Mouse (Mus musculus) heart, postnatal 0 days (tissue): ENCODE data around the gene Hoxb2. TPM values are rescaled to one million over a fixed set of nuclear protein-coding genes. Genes with fewer than 3 reads are reported as not detected.
A peak's percentile ranks its signal among the peaks of the same experiment; 100 is the strongest.

Experiments used
- ATAC-seq: fragments of 200-750 bp; cut with Nextera tagmentation; 2 replicates; pipeline ENCODE4 v1.8.0; 2017; ENCODE audit warnings: low read depth, moderate number of reproducible peaks, moderate library complexity; ENCODE audit not compliant: insufficient read depth
- DNase-seq: peaks from one replicate; pipeline ENCODE4 v3.0.0-alpha.2; 2016; ENCODE audit warnings: low spot score
- H3K27ac ChIP-seq: fragments of 300-500 bp; sonication (generic); 2 replicates; pipeline ENCODE4 v1.5.1; 2014; ENCODE audit warnings: low read depth, mild to moderate bottlenecking
- H3K27me3 ChIP-seq: fragments of 300-500 bp; sonication (generic); 2 replicates; pipeline ENCODE4 v1.6.1; 2014; ENCODE audit warnings: low read length, mixed read lengths; ENCODE audit not compliant: control insufficient read depth, insufficient read depth
- H3K36me3 ChIP-seq: fragments of 300-500 bp; sonication (generic); replicated peaks from 2 replicates; pipeline ENCODE4 v1.6.1; 2014; ENCODE audit warnings: low read length, mixed read lengths; ENCODE audit not compliant: control insufficient read depth, insufficient read depth
- H3K4me1 ChIP-seq: fragments of 300-500 bp; sonication (generic); 2 replicates; pipeline ENCODE4 v1.6.1; 2014; ENCODE audit warnings: antibody characterized with exemption; ENCODE audit not compliant: control insufficient read depth, insufficient read depth
- H3K4me2 ChIP-seq: fragments of 300-500 bp; sonication (generic); 2 replicates; pipeline ENCODE4 v1.6.1; 2014; ENCODE audit warnings: low read depth, mild to moderate bottlenecking, low read length, moderate library complexity
- H3K4me3 ChIP-seq: fragments of 300-500 bp; sonication (generic); 2 replicates; pipeline ENCODE4 v1.5.1; 2014; ENCODE audit warnings: low read depth, low read length
- H3K9ac ChIP-seq: fragments of 300-500 bp; sonication (generic); replicated peaks from 2 replicates; pipeline ENCODE4 v1.6.1; 2014; ENCODE audit warnings: low read depth, low read length, mixed read lengths
- H3K9me3 ChIP-seq: fragments of 300-500 bp; sonication (generic); replicated peaks from 2 replicates; pipeline ENCODE4 v1.6.1; 2016; ENCODE audit warnings: low read length; ENCODE audit not compliant: control insufficient read depth
- CTCF ChIP-seq: IDR thresholded peaks from 2 replicates; pipeline ENCODE4 v1.5.1; 2016; ENCODE audit warnings: antibody characterized with exemption, control low read depth, low read depth
- EP300 ChIP-seq: IDR thresholded peaks from 2 replicates; pipeline ENCODE4 v1.6.1; 2016; ENCODE audit warnings: antibody characterized with exemption, low read depth
- WGBS: fragments of 180-500 bp; shearing (Covaris S2); extraction: QIAGEN DNeasy Blood & Tissue Kit; methylation state at CpG from one replicate; pipeline ENCODE4 v1.1.7; 2014; 5-methylcytosine and 5-hydroxymethylcytosine counted together
- polyA plus RNA-seq: library from polyadenylated mRNA; unstranded; fragments of >200 nt; fragmentation: Nextera tagmentation; extraction: Ambion mirVana; gene quantifications from 2 replicates; pipeline ENCODE4 v1.2.1, GENCODE M21; 2015
- total RNA-seq: library from RNA; depleted of rRNA; stranded (reverse); fragments of >200 nt; gene quantifications from 2 replicates; pipeline ENCODE4 v1.2.3, GENCODE M21; 2014; ENCODE audit warnings: low replicate concordance

The Hoxb2 gene
- total and polyA plus RNA-seq, 2 experiments from 2014 or later, result 0.97 to 3.2 TPM

DNA sequence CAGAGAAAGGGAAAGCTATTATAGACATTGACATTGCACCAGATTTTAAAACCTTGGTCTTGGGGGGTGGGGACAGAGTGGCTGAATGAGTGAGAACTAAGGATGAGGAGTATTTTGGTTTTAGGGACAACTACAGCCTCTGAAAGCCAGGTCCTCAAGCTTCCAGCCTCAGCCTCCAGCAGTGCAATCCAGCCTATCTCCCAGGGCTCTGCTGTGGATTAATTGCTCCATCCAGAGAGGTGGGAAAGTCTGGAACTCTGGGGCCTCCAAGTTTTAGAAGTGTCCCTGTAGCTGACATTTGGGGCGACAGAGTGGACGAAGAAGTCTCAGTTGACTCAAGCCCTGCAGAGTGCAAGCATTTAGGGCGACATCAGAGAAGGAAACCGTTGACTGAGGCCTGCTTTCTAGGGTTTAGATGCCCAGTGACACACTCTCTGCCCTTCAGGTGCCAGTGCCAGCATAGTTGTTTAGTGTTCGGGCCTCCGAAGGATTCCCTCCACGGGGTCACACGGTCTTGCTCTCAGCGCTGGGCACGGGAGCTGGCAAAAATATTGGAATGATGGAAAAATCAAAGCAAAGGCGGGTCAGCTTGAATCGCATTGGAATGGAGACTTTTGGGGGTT is 36.4 kb upstream of the Hoxb2 start:
- H3K4me1 ChIP-seq, result no peaks in the 10 kb centered on the region
- no peak overlapping the region for H3K4me3 ChIP-seq
- H3K9ac ChIP-seq, result no peak overlapping the region
- peak overlapping the region; percentile 41 for H3K4me2 ChIP-seq
- peaks cover 100% of the 10 kb centered on the region for H3K27me3 ChIP-seq
- no peak overlapping the region for H3K27ac ChIP-seq
- ATAC-seq, result no peak
- H3K9me3 ChIP-seq, result no peaks in the 10 kb centered on the region
- no peak for DNase-seq
- 19% methylated on average over 12 of the region's 12 CpGs for WGBS
- no peak for TF ChIP-seq EP300
- no peak for TF ChIP-seq CTCF
- no peaks in the 10 kb centered on the region for H3K36me3 ChIP-seq

DNA sequence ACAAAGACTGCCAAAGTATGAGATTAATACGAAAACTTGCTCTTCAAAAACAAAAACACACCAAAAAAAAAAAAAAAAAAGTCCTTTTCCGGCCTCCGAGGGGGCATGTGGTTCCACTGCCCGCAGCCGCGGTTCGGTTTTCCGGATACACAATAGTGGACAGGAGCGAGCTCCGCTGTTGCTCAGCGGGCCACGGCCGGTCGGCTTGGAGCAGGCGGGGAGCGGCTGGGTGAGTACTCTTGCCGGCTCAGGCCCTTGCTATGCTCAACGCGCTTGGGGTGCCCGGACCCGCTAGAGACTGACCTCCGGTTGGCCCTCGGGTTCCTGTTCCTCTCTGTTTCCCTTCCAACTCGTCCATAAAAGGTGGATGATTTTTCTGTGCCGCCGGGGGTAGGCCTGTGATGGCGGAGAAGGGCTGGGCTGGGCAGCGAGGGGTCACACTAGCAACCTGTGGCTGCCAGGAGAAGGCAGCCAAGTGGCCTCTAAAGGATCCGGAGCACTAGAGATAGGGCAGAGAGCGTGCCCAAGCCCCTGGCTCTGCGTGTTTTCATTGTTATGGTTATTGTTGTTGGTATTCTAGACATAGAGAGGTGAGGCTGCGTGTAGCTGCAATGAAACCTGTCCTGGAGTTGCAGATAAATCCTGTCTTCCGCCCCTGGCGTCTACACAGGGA is 35.5 kb upstream of the Hoxb2 start:
- H3K27me3 ChIP-seq, result peaks cover 100% of the 10 kb centered on the region
- TF ChIP-seq CTCF (no peak), EP300 (no peak)
- no peak overlapping the region for H3K9ac ChIP-seq
- H3K4me3 ChIP-seq, result peak overlapping the region; percentile 12
- no peaks in the 10 kb centered on the region for H3K9me3 ChIP-seq
- WGBS, result 4% methylated on average over 34 of the region's 34 CpGs
- ATAC-seq (no peak), DNase-seq (no peak)
- H3K4me2 ChIP-seq, result peak overlapping the region; percentile 41
- H3K36me3 ChIP-seq, result no peaks in the 10 kb centered on the region
- H3K4me1 ChIP-seq, result no peaks in the 10 kb centered on the region
- no peak overlapping the region for H3K27ac ChIP-seq

DNA sequence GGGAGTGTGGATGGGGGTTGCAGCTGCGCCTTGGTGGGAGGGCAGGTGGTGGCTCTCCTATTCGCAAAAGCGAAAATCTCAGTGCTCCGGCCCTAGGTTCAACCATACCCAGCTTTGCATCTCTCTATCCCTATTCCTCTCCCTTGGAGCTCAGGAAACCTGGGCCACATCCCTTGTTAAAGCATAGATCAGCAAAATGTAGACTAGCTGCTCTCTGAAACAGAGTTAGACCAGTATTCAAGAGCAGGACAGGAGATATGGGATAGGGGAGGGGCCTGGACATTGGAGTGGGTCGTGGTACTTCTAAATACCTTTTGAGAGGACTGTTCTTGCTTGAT is 35.0 kb upstream of the Hoxb2 start:
- Histone ChIP-seq H3K9me3 (no peaks in the 10 kb centered on the region), H3K27me3 (peaks cover 100% of the 10 kb centered on the region), H3K27ac (no peak overlapping the region), H3K4me3 (peak overlapping the region; percentile 12), H3K4me2 (peak overlapping the region; percentile 41), H3K9ac (no peak overlapping the region), H3K36me3 (no peaks in the 10 kb centered on the region), H3K4me1 (no peaks in the 10 kb centered on the region)
- 13% methylated on average over 5 of the region's 5 CpGs for WGBS
- ATAC-seq, result no peak
- DNase-seq, result no peak
- TF ChIP-seq EP300 (no peak), CTCF (no peak)

DNA sequence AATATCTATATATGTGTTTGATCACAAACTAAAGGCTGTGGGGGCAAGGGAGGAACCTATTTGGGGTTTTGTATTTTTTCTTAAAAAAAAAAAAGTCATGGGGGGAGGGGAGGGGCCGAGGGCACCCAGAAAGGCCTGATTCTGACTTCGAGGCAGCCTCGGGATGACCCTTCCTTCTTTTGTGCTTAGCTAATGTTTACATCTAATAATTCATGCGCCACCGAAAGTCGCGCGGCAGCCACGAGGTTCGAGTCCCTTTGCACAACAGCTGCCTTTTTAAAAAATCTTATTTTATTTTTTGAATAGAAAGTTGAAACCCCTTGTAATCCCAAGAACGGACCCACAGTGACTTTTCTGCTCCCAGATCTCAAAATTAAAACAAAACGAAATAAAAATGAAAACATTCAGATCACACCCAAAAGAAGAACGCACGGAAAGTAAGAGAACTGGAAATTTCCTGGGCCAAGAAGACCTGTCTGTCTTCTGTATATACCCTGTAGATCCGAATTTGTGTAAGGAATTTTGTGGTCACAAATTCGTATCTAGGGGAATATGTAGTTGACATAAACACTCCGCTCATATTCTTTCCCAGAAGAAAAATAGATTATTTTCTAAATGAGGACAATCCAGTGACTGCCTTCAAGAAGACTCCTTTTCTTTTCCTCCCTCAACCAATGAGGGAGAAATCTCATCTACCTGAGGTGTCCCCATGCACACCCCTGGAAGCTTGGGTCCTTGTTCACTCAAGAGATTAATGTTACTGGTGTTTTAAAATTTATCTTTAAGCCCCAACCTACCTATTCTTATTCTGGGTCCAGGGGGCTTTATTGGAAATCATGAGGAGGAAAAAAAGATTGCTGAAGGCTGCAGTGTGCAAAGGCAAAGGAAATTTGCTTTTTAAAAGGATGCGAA is 33.4 kb upstream of the Hoxb2 start:
- Histone ChIP-seq H3K27me3 (peaks cover 100% of the 10 kb centered on the region), H3K9ac (no peak overlapping the region)

DNA sequence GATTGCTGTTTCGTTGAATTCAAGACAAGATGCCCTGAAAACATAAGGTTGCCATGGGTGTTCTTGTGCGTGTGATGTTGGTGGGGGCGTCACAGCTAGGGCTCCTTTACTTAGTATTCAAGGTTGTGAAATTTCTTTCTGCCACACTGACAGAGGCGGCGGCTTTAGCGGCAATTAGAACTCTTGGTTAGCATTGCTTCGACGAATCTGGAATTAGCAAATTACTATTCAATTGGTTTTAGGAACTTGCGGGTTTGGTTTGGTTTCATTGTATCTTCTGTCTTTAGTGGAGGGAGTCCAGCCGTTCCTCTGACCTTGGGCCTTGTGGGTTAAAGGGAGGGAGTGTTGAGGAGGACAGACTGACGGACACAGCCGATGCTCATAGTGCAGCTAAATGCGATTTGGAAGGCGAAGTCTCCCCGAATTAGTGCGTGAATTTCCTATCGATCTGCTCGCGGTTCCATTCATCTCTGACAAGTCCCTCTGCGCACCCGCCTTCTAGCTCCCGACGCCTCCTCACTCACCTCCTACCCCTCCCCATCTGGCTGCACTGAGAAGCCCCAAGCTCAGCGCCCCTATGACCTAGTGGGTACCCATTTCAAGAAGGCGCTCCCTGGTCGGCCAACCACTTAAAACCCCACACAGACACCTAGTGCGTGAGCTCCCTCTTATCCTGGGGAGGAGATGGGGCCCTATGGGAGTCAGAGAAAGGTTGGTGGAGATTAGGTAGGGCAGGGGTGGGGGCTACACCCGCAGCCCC is 32.5 kb upstream of the Hoxb2 start, which contains the start of gene Hoxb4:
TSS of gene Hoxb4 (plus strand) at position 660 of the 760 bp plus-strand sequence.
- WGBS, result 10% methylated on average over 28 of the region's 28 CpGs
- H3K36me3 ChIP-seq, result no peaks in the 10 kb centered on the region
- peak within 1 kb of the TSS; percentile 59 for H3K4me2 ChIP-seq
- H3K4me3 ChIP-seq, result peak within 1 kb of the TSS; percentile 47
- ATAC-seq (no peak), DNase-seq (no peak)
- peak within 1 kb of the TSS; percentile 79 for H3K27ac ChIP-seq
- H3K27me3 ChIP-seq, result peaks cover 100% of the 10 kb centered on the region
- no peak for TF ChIP-seq EP300
- no peaks in the 10 kb centered on the region for H3K9me3 ChIP-seq
- H3K4me1 ChIP-seq, result no peaks in the 10 kb centered on the region
- H3K9ac ChIP-seq, result peak within 1 kb of the TSS; percentile 47

More for the DNA sequence above, 33.4 kb upstream of the Hoxb2 start:
- Histone ChIP-seq H3K4me1 (no peaks in the 10 kb centered on the region), H3K36me3 (no peaks in the 10 kb centered on the region), H3K4me2 (no peak overlapping the region), H3K4me3 (no peak overlapping the region), H3K9me3 (no peaks in the 10 kb centered on the region), H3K27ac (no peak overlapping the region)
- DNase-seq (no peak), ATAC-seq (no peak)
- WGBS, result 19% methylated on average over 18 of the region's 18 CpGs
- TF ChIP-seq CTCF (no peak), EP300 (no peak)
